Mouse (Mus musculus) left cerebral cortex, postnatal 14 days (tissue): Measurements from ENCODE around the gene Mettl23. TPM values are rescaled to one million over a fixed set of nuclear protein-coding genes. Genes with fewer than 3 reads are reported as not detected.
A peak's percentile ranks its signal among the peaks of the same experiment; 100 is the strongest.
"Not testable (repeated sequence)": the region's sequence is repeated elsewhere in the genome, so short reads cannot be mapped to it uniquely, and the experiment has no call there.

Experiments used
- DNase-seq, 2 experiments: peaks; one replicate each; pipeline ENCODE4 v3.0.0; 2021 to 2022; ENCODE audit warnings: low spot score in 2 of 2, mixed read lengths in 1 of 2
- intact Hi-C: fragments of 180-260 bp; cut with DNase I; formaldehyde crosslinking; loops from one replicate; pipeline ENCODE4 v1.15.1; 2025
- total RNA-seq, 2 experiments: library from RNA; stranded (reverse); gene quantifications; 2 replicates each; pipeline ENCODE4 v1.2.3; 2021

Mettl23 gene
- total RNA-seq, 2 experiments from 2014 or later, result 25.8 to 28.4 TPM

DNA sequence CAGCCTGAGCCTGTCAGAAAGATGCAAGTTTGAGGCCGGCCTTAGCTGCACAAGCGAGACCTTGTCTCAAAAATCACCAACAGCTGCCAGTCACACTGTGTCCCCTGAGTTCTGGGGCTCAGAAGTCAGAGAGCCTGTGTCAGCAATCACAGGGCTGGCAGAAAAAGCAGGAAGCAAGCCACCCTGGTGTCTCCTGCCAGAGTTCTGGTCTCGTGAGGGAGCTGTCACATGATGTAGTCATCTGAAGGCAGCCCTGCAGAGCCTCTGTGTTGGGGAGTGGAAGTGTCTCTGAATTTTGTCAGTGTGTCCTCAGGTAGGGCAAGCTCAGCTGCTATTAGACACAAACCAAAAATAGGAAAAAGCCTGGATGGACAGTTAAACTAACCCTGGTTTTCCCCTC lies 25.1 kb downstream of the Mettl23 start:
- peak in 1 of 2 experiments; percentile 64 for DNase-seq
- intact Hi-C loops, result no loop called here

DNA sequence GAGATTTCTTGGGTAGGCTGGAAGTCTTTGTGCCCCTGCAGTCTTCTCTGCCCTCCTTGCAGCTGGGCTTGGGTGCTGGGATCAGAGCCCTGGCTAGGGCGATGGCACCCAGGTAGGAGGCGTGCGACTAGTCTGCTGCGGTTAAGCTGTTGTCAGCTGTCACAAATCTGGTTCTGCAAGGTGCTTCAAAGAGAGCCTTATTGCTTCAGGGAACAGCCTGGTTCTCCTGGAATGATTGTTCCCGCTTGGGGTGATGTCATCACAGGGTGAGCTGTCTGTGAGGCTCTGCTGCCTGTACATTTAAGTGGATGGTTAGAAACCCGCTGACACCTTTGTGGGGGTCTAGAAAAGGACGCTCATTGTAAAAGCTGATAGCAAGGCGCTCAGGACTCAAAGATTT lies 26.1 kb downstream of the Mettl23 start:
- no peak for DNase-seq
- intact Hi-C loops, result no loop called here

DNA sequence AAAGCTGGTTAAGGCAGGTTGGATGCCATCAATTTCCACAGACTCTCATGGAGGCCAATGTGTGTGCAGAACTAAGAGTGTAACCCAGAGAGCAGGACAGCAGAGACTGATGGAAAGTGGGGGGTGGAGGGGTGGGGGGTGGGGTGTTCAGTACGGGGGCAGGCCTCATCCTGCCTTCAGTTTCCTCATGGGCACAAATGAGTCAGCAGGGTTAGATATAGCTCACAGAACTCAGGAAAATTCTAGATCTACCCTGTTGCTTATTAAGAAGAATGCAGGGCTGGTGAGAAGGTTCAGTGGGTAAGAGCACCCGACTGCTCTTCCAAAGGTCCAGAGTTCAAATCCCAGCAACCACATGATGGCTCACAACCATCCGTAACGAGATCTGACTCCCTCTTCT lies 26.6 kb downstream of the Mettl23 start:
- DNase-seq, result no peak
- intact Hi-C loops, result no loop called here

DNA sequence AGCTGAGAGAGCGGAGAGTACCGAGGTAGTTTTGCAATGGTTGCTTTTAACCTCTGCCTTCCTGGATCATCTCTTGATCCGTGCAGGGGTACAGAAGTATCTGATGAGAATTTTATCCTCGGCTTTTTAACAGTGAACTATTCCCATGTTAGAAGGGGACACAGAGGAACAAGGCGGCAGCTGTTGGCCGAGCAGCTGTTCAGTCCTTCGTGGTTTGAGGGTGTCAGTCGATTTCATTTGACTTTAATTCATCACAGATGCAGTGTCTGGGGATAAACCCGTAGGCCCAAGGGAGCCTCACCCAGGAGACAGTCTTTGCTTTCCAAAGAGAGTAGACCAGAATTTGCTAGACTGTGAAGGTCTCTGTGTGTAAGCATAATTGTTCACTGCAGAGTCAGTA lies 28.5 kb downstream of the Mettl23 start:
- DNase-seq, result no peak
- intact Hi-C loops, result no loop called here

DNA sequence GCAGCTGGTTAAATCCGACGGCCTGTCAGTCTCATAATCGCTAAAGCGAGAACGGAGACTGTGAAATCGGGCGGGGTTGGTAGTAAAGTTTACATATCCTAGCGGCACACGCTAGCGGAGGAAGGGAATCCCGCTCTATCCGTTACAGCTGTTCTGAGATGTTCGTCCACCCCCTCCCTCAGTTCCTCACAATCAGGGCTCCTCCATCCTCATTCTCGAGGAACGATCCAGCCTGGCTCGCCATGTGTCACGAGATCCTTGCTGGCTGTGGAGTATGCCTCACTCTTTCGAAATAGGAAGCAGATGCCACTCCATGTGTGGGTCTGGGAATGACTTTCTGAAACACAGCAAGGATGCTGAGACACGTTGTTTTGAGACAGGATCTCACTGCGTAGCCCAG lies 30.9 kb downstream of the Mettl23 start:
- intact Hi-C loops, result no loop called here
- DNase-seq, result peak; percentile 61 to 73

DNA sequence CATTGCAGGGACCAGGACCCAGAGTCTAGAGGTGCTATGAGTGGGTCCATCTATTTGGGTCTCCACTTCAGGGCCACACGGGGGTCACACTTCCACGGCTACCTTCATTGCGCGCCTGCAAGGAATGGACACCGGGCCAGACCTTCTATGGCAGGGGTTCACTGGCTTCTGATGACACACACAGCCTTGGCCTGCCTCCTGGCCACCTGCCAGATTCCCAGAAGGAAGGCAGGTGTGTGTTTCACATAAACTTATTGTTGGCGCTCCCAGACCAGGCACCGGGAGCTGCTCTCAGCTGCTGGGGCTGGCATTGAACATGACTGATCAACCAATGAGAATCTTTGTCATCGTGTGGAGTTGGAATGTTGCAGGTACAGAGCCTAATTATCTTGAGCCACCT lies 35.4 kb downstream of the Mettl23 start:
- DNase-seq, result no peak
- intact Hi-C loops, result no loop called here

DNA sequence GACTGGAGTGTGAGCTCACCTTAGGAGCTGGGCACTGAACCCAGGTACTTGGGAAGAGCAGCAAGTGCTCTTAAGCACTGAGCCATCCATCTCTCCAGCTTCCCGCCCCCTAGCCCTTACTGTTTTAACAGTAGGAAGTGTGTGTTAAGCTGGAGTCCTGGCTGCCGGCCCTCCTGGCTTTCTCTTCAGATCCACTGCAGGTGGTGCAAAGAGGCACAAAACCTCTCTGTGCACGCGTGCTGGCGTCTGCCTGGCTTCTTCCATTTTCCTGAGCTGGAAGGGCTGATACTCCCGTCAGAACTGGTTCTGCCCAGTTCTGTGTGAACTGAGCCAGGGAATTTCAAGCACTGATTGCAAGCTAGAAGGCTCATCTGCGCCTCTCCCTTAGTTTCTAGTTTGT lies 37.8 kb downstream of the Mettl23 start:
- intact Hi-C loops, result no loop called here
- peak; percentile 19 to 71 for DNase-seq

DNA sequence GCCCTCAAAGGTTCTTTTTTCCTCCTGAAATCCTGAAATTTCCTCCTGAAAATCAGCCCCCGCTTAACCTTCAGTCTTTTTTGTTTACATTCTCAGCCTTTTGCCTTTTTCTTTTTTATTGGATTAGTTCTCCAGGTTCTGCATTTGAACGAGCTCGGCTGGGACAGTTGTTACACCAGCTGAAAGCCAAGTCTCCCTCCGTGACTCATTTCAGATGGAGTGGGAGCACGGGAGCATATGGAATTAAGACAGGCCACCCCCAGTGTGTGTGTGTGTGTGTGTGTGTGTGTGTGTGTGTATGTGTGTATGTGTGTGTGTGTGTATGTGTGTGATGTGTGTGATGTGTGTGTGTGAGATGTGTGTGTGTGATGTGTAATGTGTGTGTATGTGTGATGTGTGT lies 38.4 kb downstream of the Mettl23 start:
- intact Hi-C loops, result no loop called here
- peak; percentile 40 to 66 for DNase-seq

DNA sequence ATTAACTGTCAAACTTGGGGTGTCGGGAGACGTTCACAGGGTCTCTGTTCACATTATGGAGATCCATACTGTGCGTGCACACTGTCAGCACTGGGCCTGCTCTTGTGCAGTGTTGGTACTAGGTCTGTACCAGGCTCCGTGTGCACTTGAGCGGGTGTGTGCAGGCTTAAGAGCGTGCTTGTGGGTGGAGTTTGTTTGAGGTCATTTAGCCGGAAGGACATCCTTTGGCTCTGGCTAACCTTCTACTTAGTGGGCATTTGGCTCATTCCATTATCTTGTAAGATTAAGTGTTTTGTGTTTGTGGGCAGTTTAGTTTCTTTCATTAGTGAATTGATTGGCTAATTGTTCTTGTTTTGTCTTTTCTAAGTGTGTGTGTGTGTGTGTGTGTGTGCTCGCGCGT lies 39.4 kb downstream of the Mettl23 start:
- intact Hi-C loops, result no loop called here
- no peak for DNase-seq

DNA sequence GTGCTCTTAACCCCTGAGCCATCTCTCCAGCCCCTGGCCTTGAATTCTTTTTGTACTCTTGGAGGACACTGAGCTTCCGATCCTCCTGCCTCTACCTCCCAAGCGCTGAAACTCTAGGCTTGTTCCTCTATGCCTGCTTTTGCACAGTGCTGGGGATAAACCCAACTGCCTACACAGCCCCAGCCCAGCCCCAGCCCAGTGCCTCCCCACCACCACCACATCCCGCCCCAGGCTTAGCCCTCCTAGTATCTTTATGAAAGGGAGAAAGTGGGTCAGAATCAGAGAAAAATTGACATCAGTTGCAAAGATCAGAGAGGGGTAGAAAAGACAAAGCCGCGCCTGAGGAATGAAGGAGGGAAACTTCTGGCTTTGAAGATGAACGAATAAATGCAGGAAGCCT lies 41.0 kb downstream of the Mettl23 start:
- no peak for DNase-seq
- intact Hi-C loops, result no loop called here

DNA sequence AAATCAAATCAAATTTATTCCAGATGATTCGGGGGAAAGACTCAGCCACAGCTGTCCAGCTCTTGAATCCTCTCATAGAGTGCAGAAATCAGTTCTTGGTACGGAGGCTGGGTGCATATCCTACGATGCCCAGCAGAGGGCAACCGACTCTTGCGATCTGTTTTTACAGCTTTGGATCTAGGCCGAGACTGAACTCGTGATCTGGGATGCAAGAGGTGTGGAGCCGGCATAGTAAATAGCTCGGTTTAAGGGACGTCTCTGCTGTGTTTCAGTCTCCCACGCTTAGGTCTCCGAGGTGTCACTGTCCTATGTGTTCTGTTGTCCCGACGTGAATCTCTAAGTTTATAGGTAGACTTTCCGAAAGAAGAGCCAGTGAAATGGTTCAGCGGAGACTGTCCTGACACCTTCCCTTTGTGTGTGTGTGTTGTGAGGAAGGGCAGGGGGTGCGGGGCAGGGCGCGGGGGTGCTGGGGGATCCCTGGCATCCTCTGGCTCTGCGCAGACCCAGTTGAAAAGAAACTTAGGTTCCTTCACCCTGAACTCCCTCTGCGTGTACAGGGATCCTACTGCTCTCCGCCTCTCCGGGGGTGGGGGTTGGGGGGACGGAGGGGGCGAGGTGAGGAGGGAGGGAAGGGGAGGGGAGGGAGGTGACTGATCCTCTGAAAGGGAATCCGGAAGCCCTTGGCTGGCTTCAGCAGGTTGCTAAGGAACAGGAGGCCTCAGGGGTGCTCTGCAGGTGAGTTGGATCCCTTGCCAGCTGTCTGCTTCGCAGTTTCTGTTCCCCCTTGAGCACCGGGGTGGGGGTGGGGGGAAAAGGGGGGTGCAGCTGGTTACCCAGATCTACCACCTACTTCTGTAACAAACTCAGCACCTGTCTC lies 42.4 kb downstream of the Mettl23 start:
- intact Hi-C loops, result loop anchor here (1.0 kb wide), 1 partner anchor 172 kb away; no protein-coding TSS in a partner anchor

DNA sequence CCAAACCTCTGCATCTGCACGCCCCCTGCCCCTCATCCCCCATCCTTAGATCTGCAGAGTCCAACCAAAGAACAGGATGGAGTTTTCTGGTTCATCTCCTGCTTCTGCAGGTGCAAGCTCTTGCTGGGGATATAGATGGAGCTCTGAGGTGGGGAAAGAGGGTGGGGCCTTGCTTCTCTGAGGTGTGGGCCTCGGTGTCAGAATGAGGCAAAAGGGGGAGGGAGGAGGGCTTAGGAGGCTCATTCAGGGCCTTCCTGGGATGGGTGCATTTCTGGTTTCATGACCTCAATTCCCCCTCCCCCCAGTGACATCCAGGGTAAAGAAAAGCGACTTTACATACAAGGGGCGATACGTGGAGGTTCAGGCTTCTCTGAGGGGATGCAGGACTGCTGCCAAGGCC lies 44.1 kb downstream of the Mettl23 start:
- DNase-seq, result no peak
- intact Hi-C loops, result no loop called here

More for the DNA sequence above, 42.4 kb downstream of the Mettl23 start:
- DNase-seq, result peak; percentile 87 to 88

DNA sequence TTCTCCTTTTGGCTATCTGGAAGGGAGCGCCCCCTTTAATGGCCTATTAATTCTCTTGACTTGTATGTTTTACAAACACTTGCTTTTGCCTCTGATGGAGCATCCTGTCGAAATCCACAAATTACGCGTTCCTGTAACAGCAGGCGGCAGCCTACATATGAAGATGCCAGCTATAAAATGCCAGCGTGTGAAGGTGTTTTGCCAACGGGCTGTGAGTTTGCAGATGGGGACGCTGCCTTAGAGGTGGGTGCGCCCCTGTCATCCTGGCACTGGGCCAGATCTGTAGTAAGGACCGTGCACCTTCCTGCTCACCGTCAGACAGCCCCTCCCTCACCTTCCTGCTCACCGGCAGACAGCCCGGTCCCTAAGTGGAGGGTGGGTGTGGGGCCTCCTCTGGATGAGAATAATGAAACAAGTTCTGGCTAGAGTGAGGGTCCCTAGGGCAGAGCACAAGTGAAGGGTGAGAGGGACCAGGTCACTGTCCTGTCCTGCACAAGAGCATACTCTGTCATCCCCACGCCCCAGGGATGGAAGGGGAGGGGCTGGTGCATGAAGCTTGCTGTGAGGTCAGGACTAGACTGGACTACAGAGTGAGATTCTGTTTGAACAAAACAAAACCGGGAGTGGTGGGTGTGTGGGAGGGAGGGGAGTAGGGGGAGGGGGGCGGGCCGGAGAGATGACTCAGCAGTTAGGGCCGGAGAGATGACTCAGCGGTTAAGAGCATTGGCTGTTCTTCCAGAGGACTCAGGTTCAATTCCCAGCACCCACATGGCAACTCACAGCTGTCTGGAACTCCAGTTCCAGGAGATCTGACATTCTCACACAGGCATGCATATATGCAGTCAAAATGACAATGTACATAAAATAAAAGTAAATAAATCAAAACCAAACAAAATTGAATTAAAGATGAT lies 50.7 kb downstream of the Mettl23 start:
- DNase-seq, result peak; percentile 19 to 57
- intact Hi-C loops, result loop anchor here (10.0 kb wide), 1 partner anchor 291 kb away; no protein-coding TSS in a partner anchor

DNA sequence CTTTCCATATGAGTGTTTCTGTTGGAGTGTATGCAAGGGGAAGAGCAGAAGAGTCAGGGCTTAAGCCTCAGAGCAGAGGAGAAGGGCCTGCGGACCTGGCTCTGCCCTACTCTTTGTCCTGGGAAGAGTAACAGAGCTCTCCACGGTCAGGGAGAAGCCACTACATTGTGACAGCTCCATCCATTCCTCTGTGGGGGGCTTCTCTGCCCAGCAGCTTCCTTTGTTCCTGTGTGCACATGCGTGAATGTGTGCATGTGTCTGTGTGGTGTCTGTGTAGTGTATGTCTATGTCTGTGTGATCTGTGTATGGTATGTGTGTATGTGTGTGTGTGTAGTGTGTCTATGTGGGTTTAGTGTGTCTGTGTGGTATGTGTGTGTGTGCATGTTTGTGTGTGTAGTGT lies 52.3 kb downstream of the Mettl23 start:
- DNase-seq, result no peak
- intact Hi-C loops, result loop anchor here (10.0 kb wide), 1 partner anchor 289 kb away; no protein-coding TSS in a partner anchor

DNA sequence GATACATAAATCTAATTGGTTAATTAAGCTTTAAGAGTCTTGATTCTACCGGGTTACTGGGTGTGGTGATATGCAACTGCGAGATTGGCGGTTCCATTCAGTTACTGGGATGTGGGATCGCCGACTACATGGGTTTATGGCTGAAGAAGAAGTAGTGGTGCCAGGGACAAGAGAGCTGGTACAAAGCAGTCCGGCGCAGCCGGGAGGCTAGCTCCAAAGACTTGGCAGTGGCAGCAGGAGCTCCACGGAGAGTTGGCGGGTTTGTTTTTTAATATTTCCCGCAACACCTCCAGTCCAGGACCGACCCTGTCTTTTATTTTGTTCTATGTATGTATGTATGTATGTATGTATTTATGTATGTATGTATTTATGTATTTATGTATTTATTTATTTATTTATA lies 56.2 kb downstream of the Mettl23 start:
- intact Hi-C loops, result loop anchor here (10.0 kb wide), 1 partner anchor 286 kb away; no protein-coding TSS in a partner anchor
- DNase-seq, result no peak

DNA sequence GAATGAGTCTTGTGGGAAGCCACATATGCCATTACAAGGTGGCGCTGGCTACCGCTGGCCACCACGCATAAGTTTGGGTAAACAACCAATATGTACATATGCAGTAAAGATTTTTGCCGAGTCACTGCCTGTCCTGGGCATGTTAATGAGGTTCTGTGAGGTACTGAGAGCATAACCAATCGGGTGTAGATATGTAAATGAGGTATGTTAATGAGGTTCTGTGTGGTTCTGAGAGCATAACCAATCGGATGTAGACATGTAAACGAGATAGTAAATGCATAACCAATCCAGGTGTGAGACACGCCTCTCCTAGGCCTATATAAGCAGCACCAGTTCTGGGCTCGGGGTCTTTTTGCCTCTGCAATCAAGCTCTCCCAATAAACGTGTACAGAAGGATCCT lies 59.5 kb downstream of the Mettl23 start:
- DNase-seq, intact Hi-C loops: not testable (repeated sequence)
